Mouse (Mus musculus) lung, postnatal 25 days (tissue): ENCODE results near the gene Bhmt2.
A peak's percentile ranks its signal among the peaks of the same experiment; 100 is the strongest.

Source experiments
- DNase-seq: peaks from one replicate; pipeline ENCODE4 v3.0.0; 2022; ENCODE audit warnings: low spot score

Gene Bhmt2

DNA sequence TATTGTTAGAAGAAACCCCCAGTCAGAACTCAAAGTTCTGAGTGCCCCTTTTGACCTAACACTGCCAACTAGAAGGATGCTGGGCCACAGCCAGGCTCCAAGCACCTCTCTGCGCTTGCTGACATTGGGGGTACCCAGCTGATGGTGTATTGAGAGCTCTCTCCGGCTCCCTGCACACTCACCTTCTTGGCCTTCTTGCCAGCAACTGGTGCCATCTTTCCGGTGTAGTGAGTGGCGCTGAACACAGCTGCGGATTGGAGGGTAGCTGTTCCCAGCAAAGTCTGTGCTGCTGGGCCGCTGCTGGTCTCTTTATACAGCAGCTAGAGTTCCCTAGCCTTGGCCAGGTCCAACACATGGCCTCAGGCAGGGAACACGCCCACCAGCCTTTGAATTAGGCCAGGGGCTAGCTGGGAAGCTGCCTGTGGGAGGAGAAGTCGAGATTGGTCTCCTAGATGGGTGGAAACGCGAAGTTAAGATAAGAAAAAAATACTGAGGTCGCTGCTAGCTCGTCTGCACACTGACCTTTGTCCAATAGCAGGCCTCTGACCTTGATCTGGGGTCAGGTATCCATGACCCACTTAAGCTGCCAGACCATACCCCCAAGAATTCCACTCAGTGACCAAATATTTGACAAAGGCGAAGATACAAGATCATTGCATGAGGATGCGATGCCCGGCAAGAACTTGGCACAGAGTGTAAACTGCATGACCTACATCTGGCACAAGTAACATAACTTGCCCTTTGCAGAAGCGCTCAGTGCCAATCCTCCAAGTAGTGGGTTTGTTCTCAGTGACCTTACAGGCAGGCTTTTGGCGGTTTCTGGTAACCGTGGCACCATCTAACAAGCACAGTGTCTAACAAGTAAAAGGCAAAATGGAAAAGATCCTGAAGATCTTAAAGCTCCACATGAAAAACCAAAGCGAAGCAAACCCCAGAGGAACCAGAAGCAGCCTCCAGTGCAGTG lies 36.5 kb downstream of the Bhmt2 start, which contains the start of gene Bhmt:
Gene Bhmt, minus strand, starts transcription at position 680 of the 964 bp plus-strand sequence.
- no peak for DNase-seq

DNA sequence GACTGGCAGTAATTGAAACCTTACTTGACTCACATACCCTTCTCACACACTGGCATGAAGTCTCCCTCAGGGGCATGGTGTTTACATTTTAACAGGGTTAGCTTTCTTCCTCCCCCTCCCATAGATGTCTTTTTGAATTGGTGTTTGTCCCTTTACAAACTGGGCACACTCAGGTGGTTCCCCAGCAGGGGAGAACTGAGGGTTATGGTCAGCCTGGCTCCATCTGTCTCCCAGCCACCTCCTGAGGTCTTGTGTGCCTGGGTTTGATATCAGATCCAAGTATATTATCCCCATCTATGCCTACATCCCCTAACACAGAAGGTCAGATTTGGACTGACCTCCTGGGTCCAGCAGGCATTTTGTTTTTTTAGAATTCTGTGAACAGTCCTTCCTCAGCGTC lies 37.5 kb downstream of the Bhmt2 start:
- DNase-seq = no peak

DNA sequence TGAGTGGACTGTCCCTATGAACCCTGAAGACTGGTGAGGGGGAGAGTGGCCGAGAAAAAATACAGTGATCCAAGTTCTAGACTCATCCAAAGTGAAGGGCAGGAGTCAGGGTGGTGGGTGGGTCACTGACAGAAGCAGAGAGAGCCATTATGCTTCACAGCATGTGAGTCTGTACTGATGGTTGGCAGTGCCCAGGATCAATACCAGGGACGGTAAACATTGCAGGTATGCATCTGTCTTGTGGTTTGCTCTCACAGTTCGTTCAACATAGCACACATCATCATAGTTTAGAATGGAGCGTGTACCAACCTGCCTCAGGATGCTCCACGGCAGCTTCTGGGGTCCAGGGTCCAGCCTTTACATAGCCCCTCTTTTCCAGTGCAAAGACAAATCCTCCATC lies 41.2 kb downstream of the Bhmt2 start:
- DNase-seq = no peak

DNA sequence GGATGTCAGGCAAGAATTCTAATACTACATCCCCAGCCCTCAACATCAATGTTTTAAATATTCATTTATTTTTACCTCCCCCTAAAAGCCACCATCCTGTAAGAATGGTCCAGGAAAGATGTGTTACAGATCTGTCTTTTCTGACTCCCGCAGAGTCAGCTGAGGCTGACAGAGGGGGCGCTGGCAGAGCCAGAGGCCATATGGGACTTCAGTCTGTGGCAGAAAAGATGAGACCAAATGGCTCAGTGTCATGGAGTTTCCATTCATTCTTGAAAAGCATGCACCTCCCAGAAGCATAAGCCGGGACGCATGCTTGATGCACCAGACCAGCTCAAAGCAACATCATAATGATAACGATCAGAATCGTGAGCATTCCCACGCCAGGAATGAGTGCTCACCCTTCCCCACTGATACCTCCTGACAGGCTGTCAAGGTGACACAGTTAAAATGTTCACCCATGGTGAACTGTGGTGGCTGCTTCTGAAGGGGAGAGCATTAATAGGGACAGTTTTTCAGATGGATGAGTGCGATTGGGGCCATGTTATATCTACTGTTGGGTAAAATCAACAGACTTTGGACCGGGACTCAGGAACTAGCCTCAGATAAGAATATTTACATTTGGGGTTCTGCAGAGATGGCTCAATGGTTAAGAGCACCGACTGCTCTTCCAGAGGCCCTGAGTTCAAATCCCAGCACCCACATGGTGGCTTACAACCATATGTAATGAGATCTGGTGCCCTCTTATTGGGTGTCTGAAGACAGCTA lies 43.0 kb downstream of the Bhmt2 start:
- DNase-seq = no peak

DNA sequence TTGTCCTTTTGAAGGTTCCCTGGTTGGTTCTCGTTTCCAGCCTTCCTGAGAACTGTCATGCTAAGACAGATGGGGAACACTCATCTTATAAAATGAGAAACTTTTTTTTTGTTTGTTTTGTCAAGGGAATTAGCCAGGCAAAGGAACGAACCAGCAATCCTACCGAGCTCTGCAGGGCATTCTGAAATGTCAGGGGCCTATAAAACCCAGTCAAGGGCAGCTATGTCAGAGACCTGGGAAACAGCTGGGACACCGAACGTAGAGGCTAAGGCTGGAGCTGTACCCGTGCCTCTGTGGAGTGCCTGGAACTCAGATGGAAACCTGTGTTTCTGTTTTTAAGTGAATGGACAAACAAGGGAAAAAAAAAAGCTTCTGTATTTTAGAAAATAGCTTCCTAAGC lies 45.2 kb downstream of the Bhmt2 start:
- DNase-seq = no peak

DNA sequence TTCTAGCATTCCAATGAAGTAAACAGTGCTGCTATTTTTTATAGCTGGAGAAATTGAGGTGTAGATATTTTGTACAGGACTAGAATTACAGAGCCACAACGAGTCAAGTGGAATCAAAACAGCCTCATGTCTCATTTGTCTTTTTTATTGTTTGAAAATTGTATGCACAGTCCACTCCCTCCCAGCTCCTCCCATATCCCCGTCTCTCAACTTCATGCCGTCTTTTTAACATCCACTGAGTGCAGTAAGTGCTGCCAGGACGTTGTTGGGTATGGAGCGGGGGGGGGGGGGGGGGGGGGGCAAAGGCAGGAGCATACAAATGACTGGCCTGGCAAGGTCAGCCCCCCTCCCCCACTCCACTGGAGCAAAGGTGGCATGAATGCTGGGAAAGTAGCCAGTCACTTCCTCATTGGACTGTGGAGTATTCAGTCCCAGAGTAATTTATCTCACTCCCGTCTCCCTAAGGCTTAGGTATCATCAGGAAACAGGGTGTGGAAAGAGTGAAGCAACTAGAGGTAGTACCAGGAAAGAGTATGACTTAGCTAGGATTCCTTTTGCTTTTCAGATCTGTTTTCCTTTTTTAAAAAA lies 59.6 kb downstream of the Bhmt2 start:
- no peak for DNase-seq

DNA sequence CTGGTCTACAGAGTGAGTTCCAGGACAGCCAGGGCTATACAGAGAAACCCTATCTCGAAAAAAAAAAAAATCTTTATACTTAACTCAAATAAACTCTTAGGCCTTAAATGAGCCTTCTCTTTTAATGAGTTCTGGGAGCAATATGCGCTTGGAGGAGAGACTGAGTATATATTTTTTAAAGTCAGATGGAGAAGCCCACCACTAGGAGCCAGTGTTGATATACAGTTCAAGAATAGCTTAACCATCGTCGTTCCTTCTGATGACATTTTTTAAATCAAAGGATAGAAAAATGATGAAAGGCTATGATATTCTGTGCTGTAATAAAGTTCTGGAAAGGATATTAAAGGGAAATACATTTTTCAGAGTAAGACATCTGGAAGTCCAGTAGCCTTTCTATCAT lies 60.3 kb downstream of the Bhmt2 start:
- no peak for DNase-seq

DNA sequence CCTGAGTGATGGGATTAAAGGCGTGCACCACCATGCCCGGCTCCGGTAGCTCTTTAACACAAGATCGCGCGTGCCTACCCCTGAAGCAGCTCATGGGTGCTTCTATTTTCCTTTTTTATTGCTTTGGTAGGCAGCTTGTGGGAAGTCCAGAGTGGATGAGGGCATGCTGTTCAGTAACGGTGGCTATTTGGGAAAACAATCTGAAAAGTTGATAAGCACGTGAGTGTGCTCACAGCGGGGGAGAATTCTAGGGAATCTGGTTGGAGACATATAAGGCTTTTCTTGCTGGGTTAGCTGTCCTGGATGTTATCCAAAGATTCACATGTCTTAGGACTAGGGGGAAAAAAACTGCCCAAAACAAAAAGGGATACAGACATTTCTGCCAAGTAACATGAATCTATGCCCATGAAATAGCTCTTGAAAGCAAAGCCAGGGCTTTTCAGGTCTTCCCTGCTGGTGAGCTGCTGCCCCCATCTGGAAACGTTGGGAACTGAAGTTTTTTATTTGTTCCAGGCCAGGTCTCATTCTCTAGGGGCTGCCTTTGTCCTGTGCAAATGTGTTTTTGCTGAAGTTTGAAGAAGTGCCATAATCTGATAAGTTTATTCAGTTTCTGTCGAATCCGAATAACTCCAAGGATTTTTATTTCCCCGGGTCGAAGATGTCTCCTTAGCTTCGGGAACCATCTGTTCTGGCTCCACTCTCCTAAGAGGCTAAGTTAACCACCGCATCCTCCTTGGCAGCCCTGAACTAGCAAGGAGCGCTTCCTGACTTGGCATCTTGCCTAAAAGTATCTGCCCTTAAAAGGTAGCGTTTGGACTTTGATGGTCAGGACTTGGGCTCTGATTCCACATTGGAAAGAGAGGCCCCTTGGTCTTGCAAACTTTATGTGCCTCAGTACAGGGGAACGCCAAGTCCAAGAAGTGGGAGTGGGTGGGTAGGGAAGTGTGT lies 61.2 kb downstream of the Bhmt2 start:
- DNase-seq = peak; percentile 59

DNA sequence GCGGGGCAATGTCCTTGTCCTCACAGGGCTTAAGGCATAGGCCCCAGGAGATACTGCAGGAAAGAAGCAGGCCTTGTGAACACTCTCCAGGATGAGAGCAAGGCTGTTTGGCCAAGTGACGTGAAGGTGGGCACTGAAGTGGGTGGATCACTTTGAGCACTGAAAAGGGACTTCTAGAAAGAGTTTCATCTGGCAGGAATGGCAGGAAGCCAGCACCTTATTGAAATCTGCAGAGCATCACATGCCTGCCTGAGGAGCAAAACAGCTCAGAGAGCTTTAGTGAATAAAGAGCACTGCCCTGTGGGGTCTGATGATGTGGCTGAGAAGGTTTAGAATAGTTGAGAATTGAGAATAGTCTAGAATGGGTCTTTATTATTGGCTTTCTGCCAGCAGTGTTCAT lies 65.6 kb downstream of the Bhmt2 start:
- no peak for DNase-seq

DNA sequence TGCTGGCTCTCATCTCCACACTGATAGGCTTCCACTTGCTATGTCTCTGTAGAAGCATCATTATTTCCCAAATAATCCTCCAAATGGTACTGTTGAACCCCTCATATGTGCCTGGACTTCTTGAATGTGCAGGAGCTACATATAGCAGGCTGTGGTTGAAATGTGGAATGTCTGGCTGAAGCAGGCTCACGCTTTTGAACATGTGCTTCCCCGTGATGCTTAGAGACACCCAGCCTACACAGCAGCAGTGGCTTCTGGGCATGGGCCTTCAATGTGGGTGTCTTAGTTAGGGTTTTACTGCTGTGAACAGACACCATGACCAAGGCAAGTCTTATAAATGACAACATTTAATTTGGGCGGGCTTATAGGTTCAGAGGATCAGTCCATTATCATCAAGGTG lies 66.4 kb downstream of the Bhmt2 start:
- no peak for DNase-seq

DNA sequence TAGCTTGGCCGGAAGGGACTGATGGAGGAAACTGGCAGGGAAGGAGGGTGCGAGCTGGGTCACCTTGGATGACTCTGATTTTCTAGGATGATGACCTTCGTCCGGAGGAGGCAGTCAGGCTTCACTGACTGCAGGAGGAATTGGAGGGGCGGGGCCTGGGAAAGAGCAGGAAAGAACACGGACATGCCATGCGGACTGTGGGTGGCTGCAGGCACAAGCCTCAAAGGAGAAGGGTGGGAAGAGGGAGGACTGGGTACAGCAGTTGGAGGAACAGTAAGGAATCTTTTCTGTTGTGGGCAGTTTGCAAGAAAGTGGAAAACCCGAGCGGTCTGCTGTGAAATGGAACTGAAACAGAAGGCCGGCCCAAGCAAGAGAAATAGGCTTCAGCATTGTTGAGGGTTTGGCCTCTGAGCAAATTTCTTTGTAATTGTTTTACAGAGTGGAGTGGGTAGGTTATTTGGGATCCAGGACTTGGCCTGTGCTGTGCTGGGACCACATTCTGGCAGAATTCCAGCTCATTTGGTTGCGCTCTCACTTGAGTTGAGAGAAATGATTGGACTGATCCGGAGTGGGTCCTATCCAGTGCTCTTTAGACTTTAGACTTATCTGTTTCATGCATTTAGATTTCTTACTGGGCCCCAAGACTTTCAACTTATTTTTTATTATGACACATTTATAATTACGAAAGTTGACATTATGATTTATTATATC lies 67.1 kb downstream of the Bhmt2 start:
- DNase-seq = no peak
